Mouse (Mus musculus) erythroblast, embryonic 14.5 days (primary cell): ENCODE results near the gene Tex19.2.

ENCODE experiments used
- GATA1 ChIP-seq: IDR thresholded peaks from 2 replicates; pipeline ENCODE4 v1.6.1; 2012; ENCODE audit warnings: low read length, inconsistent platforms, mixed read lengths
- TAL1 ChIP-seq: IDR thresholded peaks from 3 replicates; pipeline ENCODE4 v1.6.1; 2012; ENCODE audit warnings: low read length, inconsistent platforms, mixed read lengths

DNA sequence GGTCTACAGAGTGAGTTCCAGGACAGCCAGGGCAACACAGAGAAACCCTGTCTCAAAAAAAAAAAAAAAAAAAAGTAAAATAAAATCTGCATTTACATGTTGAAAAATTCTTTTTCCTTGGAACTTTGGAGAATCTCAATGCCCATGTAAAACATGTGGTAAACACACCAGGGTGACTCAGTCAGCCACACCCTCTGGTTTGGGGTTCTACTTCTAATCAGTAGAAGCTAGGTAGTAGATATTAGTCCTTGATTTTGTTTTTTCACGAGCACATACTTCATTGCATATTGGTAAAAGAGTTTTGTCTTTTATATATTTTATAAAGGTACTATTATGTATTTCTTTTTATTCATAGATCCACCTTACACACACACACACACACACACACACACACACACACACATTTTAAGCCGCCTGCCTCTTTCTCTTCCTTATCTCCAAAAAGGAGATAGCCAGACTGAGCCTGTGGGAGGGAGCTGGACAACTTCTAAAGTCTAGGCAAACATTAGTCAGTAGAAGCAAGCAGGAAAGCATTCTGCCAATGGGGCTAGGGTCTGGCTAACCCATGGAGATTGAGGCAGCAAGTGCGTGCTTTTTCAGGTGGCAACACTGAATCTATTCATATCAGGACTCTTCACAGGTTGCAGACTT, 7.2 kb upstream of the Tex19.2 start:
- TF ChIP-seq TAL1 (no peak), GATA1 (no peak)
